Mouse (Mus musculus): ENCODE measurements around the gene 1700029H14Rik.

1700029H14Rik gene

DNA sequence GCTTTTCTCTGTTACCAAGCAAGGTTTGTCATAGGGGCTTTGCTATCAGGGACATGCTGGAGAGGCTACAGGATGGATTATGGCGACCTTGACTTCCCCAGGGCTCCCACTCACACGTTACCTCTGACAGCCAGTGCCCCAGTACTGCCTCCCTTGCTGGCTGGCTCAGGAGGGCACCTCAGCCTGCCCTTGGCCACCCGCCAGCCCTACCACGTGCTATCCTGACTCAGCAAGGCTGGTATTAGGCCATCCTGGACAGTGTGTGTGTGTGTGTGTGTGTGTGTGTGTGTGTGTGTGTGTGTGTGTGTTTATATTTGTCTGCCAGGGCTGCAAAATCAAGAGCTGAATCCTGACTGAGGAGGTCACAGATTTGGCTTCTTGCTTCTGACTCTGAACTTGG, 55.4 kb downstream of the 1700029H14Rik start:
- DNase-seq (ENCODE audit: extremely low read depth, low read depth, low spot score): no peak

GRCm38 (mm10) chr8:13504894-13505674, 57.2 kb downstream of the 1700029H14Rik start:
- no peak for DNase-seq (ENCODE audit: extremely low read depth, low read depth, low spot score)

GRCm38 (mm10) chr8:13503936-13504606, 58.2 kb downstream of the 1700029H14Rik start:
- no peak for DNase-seq (ENCODE audit: extremely low read depth, low read depth, low spot score)

- no peak for DNase-seq (ENCODE audit: extremely low read depth, low read depth, low spot score)
These were observed 61.0 kb downstream of the 1700029H14Rik start for GRCm38 (mm10) chr8:13501221-13501620.

All from fat pad, adult 2 months (tissue).